Mouse (Mus musculus) heart, adult 2 months (tissue): ENCODE data around the gene Yod1. TPM values are rescaled to one million over a fixed set of nuclear protein-coding genes. Genes with fewer than 3 reads are reported as not detected.

Source experiments
- DNase-seq, 2 experiments: peaks; one replicate each; pipeline ENCODE4 v3.0.0; 2021
- H3K27ac ChIP-seq: fragments of 200-600 bp; 2 replicates; pipeline ENCODE4 v1.8.1; 2022
- H3K27me3 ChIP-seq: fragments of 200-500 bp; 2 replicates; pipeline ENCODE4 v1.6.1; 2012; ENCODE audit warnings: mild to moderate bottlenecking, low read length, inconsistent platforms, mixed read lengths; ENCODE audit not compliant: control insufficient read depth, insufficient read depth
- H3K36me3 ChIP-seq: fragments of 200-500 bp; 2 replicates; pipeline ENCODE4 v1.6.1; 2012; ENCODE audit warnings: low read length, inconsistent platforms; ENCODE audit not compliant: control insufficient read depth, insufficient read depth
- H3K4me1 ChIP-seq: fragments of 200-500 bp; 2 replicates; pipeline ENCODE4 v1.6.1; 2011; ENCODE audit warnings: low read length; ENCODE audit not compliant: control insufficient read depth, insufficient read depth
- H3K4me3 ChIP-seq: fragments of 200-600 bp; 2 replicates; pipeline ENCODE4 v1.8.1; 2022
- H3K79me2 ChIP-seq: fragments of 200-500 bp; replicated peaks from 2 replicates; pipeline ENCODE4 v1.6.1; 2012; ENCODE audit warnings: mild to moderate bottlenecking, inconsistent platforms, low read length, moderate library complexity, mixed read lengths; ENCODE audit not compliant: control insufficient read depth, insufficient read depth
- H3K9ac ChIP-seq: fragments of 200-500 bp; 2 replicates; pipeline ENCODE4 v1.6.1; 2012; ENCODE audit warnings: low read depth, mild to moderate bottlenecking, control low read depth, inconsistent platforms, low read length, mixed read lengths
- CTCF ChIP-seq: fragments of 200-600 bp; IDR thresholded peaks from 2 replicates; pipeline ENCODE4 v1.8.1; 2022; ENCODE audit warnings: antibody characterized with exemption, mild to moderate bottlenecking, moderate library complexity
- EP300 ChIP-seq: fragments of 200-500 bp; IDR thresholded peaks from 2 replicates; pipeline ENCODE4 v1.6.1; 2011; ENCODE audit warnings: low read depth, low read length, control low read depth; ENCODE audit not compliant: insufficient read depth
- POLR2A ChIP-seq: fragments of 200-500 bp; IDR thresholded peaks from 2 replicates; pipeline ENCODE4 v1.6.1; 2011; ENCODE audit warnings: mild to moderate bottlenecking, low read depth, low read length, control low read depth; ENCODE audit not compliant: insufficient read depth
- WGBS: fragments of 180-500 bp; shearing (Covaris S2); methylation state at CpG from one replicate; pipeline ENCODE4 v1.1.7; 2018; 5-methylcytosine and 5-hydroxymethylcytosine counted together
- intact Hi-C: fragments of 180-260 bp; cut with DNase I; formaldehyde crosslinking; loops from one replicate; pipeline ENCODE4 v1.15.1; 2025
- polyA plus RNA-seq: library from polyadenylated mRNA; depleted of rRNA; stranded (reverse); fragments of >200 nt; gene quantifications from 2 replicates; pipeline ENCODE4 v1.2.3, GENCODE M21; 2012
- total RNA-seq, 2 experiments: library from RNA; stranded (reverse); gene quantifications; 2 replicates each; pipeline ENCODE4 v1.2.3; 2021

The Yod1 gene
- total and polyA plus RNA-seq, 3 experiments: 1.2 to 4.9 (median 3.7) TPM

DNA sequence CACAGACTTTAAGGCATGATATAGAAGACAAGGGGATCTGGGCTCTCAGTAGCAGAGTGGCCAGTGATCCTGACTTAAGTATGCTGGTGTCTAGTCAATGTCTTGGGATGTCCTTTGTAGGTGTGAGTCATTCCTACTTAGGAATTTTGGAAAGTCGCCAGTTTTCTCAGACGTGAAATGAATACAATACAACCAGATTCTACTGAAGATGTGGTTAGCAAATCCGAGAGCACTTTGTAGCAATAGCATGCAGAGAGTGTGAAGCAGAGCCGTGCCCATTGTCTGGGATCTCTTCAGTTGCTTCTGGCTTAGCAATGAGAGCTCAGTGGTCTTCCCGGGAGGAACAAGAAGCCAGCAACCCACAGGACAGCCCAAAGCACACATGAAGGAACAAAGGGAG, 17.3 kb downstream of the Yod1 start:
- Histone ChIP-seq H3K79me2 (no peaks in the 10 kb centered on the region), H3K27ac (no peak overlapping the region), H3K9ac (no peak overlapping the region), H3K27me3 (no peaks in the 10 kb centered on the region), H3K36me3 (no peaks in the 10 kb centered on the region), H3K4me1 (no peaks in the 10 kb centered on the region), H3K4me3 (no peak overlapping the region)
- TF ChIP-seq CTCF (no peak), EP300 (no peak), POLR2A (no peak)
- intact Hi-C loops: no loop called here
- DNase-seq: no peak
- WGBS: 44% methylated on average over 5 of the region's 5 CpGs

GRCm38 (mm10) chr1:130734852-130735251, 17.7 kb downstream of the Yod1 start:
- intact Hi-C loops: no loop called here
- Histone ChIP-seq H3K4me1 (no peaks in the 10 kb centered on the region), H3K36me3 (no peaks in the 10 kb centered on the region), H3K27me3 (no peaks in the 10 kb centered on the region), H3K4me3 (no peak overlapping the region), H3K9ac (no peak overlapping the region), H3K79me2 (no peaks in the 10 kb centered on the region), H3K27ac (no peak overlapping the region)
- TF ChIP-seq POLR2A (no peak), CTCF (no peak), EP300 (no peak)
- no peak for DNase-seq
- WGBS: 61% methylated on average over 8 of the region's 8 CpGs

DNA sequence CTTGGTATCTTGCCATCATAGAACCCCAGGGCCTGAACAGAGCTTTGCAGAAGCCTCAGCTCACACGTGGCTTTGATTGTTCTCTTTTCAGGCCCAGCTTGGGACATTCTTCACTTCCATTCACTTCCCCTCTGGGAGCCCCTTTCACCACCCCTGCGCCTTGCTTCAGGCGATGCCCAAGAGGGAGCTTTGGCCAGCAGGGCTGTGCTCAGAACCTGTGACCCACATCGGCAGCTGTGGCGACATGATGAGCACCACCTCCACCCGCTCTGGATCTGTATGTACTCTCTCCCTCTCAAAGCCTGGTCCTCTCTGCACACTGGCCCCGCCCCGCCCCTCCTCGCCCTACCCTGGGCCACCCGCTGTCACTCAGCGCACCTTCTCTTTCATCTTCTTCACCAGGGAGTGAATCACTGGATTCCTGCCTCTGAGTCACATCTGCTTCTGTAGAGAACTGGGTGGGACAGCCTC, 20.3 kb downstream of the Yod1 start:
- WGBS: 71% methylated on average over 11 of the region's 11 CpGs
- no peak overlapping the region for H3K27ac ChIP-seq
- DNase-seq: no peak

DNA sequence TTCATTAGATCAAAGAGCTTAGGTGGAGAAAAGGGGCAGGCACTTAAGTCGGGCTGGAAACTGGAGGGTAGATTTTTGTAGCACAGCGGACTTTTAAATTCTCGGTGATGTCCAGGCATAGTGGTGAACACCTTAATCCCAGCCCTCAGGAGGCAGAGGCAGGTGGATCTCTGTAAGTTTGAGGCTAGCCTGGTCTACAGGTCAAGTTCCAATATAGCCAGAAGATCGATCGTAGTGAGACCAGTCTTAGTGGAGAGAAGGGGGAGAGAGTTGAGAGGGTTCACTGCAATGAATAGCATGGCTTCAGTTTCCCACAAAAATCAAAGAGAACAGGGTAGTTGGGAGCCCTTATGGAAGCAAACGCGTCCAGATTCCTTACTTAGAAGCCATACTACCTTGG, 20.8 kb downstream of the Yod1 start:
- Histone ChIP-seq H3K79me2 (no peaks in the 10 kb centered on the region), H3K27me3 (no peaks in the 10 kb centered on the region), H3K4me1 (peaks cover 3% of the 10 kb centered on the region; the same call in 1 of the 2 replicates), H3K36me3 (no peaks in the 10 kb centered on the region), H3K9ac (no peak overlapping the region), H3K4me3 (no peak overlapping the region), H3K27ac (no peak overlapping the region)
- WGBS: 92% methylated on average over 7 of the region's 7 CpGs
- no peak for TF ChIP-seq EP300
- TF ChIP-seq POLR2A: no peak
- no peak for TF ChIP-seq CTCF
- intact Hi-C loops: no loop called here
- no peak for DNase-seq

More for the DNA sequence above, 20.3 kb downstream of the Yod1 start:
- H3K79me2 ChIP-seq: no peaks in the 10 kb centered on the region
- intact Hi-C loops: no loop called here
- H3K4me3 ChIP-seq: no peak overlapping the region
- TF ChIP-seq CTCF (no peak), POLR2A (no peak), EP300 (no peak)
- peaks cover 3% of the 10 kb centered on the region; the same call in 1 of the 2 replicates for H3K4me1 ChIP-seq
- no peaks in the 10 kb centered on the region for H3K36me3 ChIP-seq
- H3K27me3 ChIP-seq: no peaks in the 10 kb centered on the region
- H3K9ac ChIP-seq: no peak overlapping the region

- no peaks in the 10 kb centered on the region for H3K79me2 ChIP-seq
- no peak overlapping the region for H3K4me3 ChIP-seq
- H3K27ac ChIP-seq: no peak overlapping the region
- H3K4me1 ChIP-seq: peaks cover 3% of the 10 kb centered on the region; the same call in 1 of the 2 replicates
- no peak for DNase-seq
- WGBS: 88% methylated on average over 3 of the region's 3 CpGs
- no peak overlapping the region for H3K9ac ChIP-seq
- TF ChIP-seq POLR2A (no peak), EP300 (no peak), CTCF (no peak)
- intact Hi-C loops: no loop called here
- no peaks in the 10 kb centered on the region for H3K27me3 ChIP-seq
- no peaks in the 10 kb centered on the region for H3K36me3 ChIP-seq
Observed at GRCm38 (mm10) chr1:130738551-130739106, 21.5 kb downstream of the Yod1 start.

DNA sequence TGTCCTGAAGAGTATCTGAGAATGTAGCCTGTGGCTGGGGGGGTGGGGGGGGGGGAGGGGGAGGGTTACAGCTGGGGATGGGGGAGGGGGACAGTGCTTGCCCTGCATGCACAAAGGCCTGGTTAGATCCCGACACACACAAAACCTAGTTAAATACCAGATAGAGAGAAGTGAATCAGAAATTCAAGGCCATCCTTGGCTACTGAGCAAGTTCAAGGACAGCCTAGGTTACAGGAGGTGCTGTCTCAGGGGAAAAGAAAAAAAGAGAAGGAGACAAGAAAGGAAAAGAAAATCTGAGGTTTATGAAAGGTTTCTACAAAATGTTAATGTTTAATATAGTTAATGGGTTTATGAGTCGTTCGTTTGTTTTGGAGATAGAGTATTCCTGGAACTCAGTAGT, 22.5 kb downstream of the Yod1 start:
- peaks cover 3% of the 10 kb centered on the region; the same call in 1 of the 2 replicates for H3K4me1 ChIP-seq
- intact Hi-C loops: no loop called here
- WGBS: 87% methylated on average over 3 of the region's 3 CpGs
- TF ChIP-seq EP300 (no peak), CTCF (no peak), POLR2A (no peak)
- no peak overlapping the region for H3K9ac ChIP-seq
- H3K27ac ChIP-seq: no peak overlapping the region
- H3K36me3 ChIP-seq: no peaks in the 10 kb centered on the region
- no peaks in the 10 kb centered on the region for H3K79me2 ChIP-seq
- H3K27me3 ChIP-seq: no peaks in the 10 kb centered on the region
- DNase-seq: no peak
- no peak overlapping the region for H3K4me3 ChIP-seq

DNA sequence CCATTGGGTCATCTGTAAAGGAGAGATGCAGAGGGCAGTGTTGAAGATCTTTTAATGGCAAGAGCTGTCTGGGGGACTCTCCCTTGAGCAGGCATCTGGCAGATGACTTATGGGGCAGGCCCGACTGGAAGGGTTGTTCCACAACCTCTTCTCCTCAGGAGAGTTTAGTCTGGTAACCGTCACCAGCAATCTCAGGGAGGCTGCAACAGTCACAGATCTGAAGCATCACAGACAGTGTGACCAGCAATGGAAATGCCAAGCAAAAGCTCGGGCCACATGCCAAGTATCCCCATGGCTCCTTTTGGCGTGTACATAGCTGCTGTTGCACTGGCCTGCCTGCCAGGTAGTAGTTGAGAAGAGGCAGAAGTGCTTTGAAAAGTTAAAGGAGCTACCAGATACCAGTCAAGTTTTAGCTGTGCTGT, 23.1 kb downstream of the Yod1 start:
- Histone ChIP-seq H3K4me3 (no peak overlapping the region), H3K36me3 (no peaks in the 10 kb centered on the region), H3K4me1 (peaks cover 3% of the 10 kb centered on the region; the same call in 1 of the 2 replicates), H3K9ac (no peak overlapping the region), H3K27ac (no peak overlapping the region), H3K27me3 (no peaks in the 10 kb centered on the region), H3K79me2 (no peaks in the 10 kb centered on the region)
- 52% methylated on average over 4 of the region's 4 CpGs for WGBS
- intact Hi-C loops: no loop called here
- TF ChIP-seq CTCF (no peak), EP300 (no peak), POLR2A (no peak)
- peak in 1 of 2 experiments; percentile 27 for DNase-seq
